8 mouse cellular contexts compared by ENCODE assay signal in genomic region chr5:23782051-23782810, GRCm38 (mm10). TPM values are rescaled to one million over a fixed set of nuclear protein-coding genes. Genes with fewer than 3 reads are reported as not detected.
DNase-seq lines count a peak whose midpoint lies in the region; ATAC-seq lines count a peak whose summit lies in the region.

No protein-coding gene starts in this region.

- H3K27me3 ChIP-seq in heart, embryonic 14.5 days (ENCODE audit: control insufficient read depth, insufficient read depth, low read length): no peaks in the 10 kb centered on the region
- H3K27me3 ChIP-seq in hindbrain, embryonic 15.5 days: no peaks in the 10 kb centered on the region
- no peaks in the 10 kb centered on the region for H3K27me3 ChIP-seq in midbrain, embryonic 15.5 days (replicated peaks)

- H3K4me2 ChIP-seq in heart, embryonic 14.5 days (ENCODE audit: low read length): peak overlapping the region; percentile 68
- H3K4me2 ChIP-seq in hindbrain, embryonic 15.5 days: peak overlapping the region; percentile 73
- H3K4me2 ChIP-seq in midbrain, embryonic 15.5 days: peak overlapping the region; percentile 70

- H3K4me1 ChIP-seq in heart, embryonic 14.5 days (ENCODE audit: control insufficient read depth in 2 of 2, insufficient read depth in 2 of 2, low read length in 2 of 2): peaks cover 0 to 10% of the 10 kb centered on the region in 2 experiments; a peak in 1 of 4 replicates
- peaks cover 24% of the 10 kb centered on the region for H3K4me1 ChIP-seq in hindbrain, embryonic 15.5 days (replicated peaks)
- peaks cover 13% of the 10 kb centered on the region for H3K4me1 ChIP-seq in midbrain, embryonic 15.5 days

- ATAC-seq in heart, embryonic 14.5 days (ENCODE audit: insufficient number of reproducible peaks, insufficient read depth, low FRiP score, low read depth): no peak
- ATAC-seq in hindbrain, embryonic 15.5 days (ENCODE audit: low FRiP score, low read depth): no peak
- no peak for ATAC-seq in midbrain, embryonic 15.5 days (replicated peaks)

- H3K36me3 ChIP-seq in heart, embryonic 14.5 days (ENCODE audit: control insufficient read depth, insufficient read depth, low read length): peaks cover 10% of the 10 kb centered on the region
- H3K36me3 ChIP-seq in hindbrain, embryonic 15.5 days: 0 out of 2 replicates have a peak, but pooled peaks cover 4% of the 10 kb centered on the region
- H3K36me3 ChIP-seq in midbrain, embryonic 15.5 days (replicated peaks): no peaks in the 10 kb centered on the region

- no peaks in the 10 kb centered on the region for H3K9me3 ChIP-seq in heart, embryonic 14.5 days (ENCODE audit: control insufficient read depth, low read length)
- H3K9me3 ChIP-seq in hindbrain, embryonic 15.5 days: no peaks in the 10 kb centered on the region
- no peaks in the 10 kb centered on the region for H3K9me3 ChIP-seq in midbrain, embryonic 15.5 days

- H3K9ac ChIP-seq in heart, embryonic 14.5 days (ENCODE audit: low read length): peak overlapping the region; percentile 96
- peak overlapping the region; percentile 65 for H3K9ac ChIP-seq in hindbrain, embryonic 15.5 days
- peak overlapping the region; percentile 61; the same call in 1 of the 2 replicates for H3K9ac ChIP-seq in midbrain, embryonic 15.5 days

- no peak overlapping the region for H3K27ac ChIP-seq in heart, embryonic 14.5 days (replicated peaks in 1 of 2; ENCODE audit: control insufficient read depth in 1 of 2, insufficient read depth in 1 of 2, low read depth in 2 of 2, low read length in 2 of 2)
- H3K27ac ChIP-seq in hindbrain, embryonic 15.5 days (replicated peaks): no peak overlapping the region
- no peak overlapping the region for H3K27ac ChIP-seq in midbrain, embryonic 15.5 days

- DNase-seq in heart, adult 8-10 months (ENCODE audit: low spot score): no peak
- peak; percentile 32 for DNase-seq in MEL-GATA-1-ER (ENCODE audit: extremely low read depth, low read depth)
- DNase-seq in natural killer cell, adult 2 months (ENCODE audit: low spot score in 2 of 2): no peak
- DNase-seq in thymus, postnatal 4 days: no peak
- DNase-seq in lung, postnatal 14 days: no peak

- 38% methylated on average over 8 of the region's 8 CpGs for WGBS in heart, embryonic 14.5 days
- 46% methylated on average over 8 of the region's 8 CpGs for WGBS in hindbrain, embryonic 15.5 days
- WGBS in midbrain, embryonic 15.5 days: 52% methylated on average over 8 of the region's 8 CpGs

- H3K4me3 ChIP-seq in heart, embryonic 14.5 days (ENCODE audit: control insufficient read depth in 1 of 2, insufficient read depth in 1 of 2, low read depth in 1 of 2, low read length in 2 of 2): peak overlapping the region in 1 of 2 experiments; percentile 91; a peak in 2 of 4 replicates
- H3K4me3 ChIP-seq in hindbrain, embryonic 15.5 days: peak overlapping the region; percentile 96
- peak overlapping the region; percentile 77 for H3K4me3 ChIP-seq in midbrain, embryonic 15.5 days

RNA-seq across cellular contexts. Expression of gene Pus7, which starts 1.3 kb away (rescaled TPM):
- 20.6 and 21.4 TPM in 2 replicates for polyA plus RNA-seq in heart, embryonic 14.5 days (2014; fragmentation: Nextera tagmentation; extraction: Ambion mirVana)
- total RNA-seq in heart, adult 8-10 months (2022): 1 to 10 TPM; 8.6 to 9.7 (median 9.1) TPM
- 19.5 and 19.6 TPM in 2 replicates for polyA plus RNA-seq in hindbrain, embryonic 15.5 days (2015; fragmentation: Nextera tagmentation; extraction: Ambion mirVana)
- 17.3 and 18.5 TPM in 2 replicates for polyA plus RNA-seq in midbrain, embryonic 15.5 days (2015; fragmentation: Nextera tagmentation; extraction: Ambion mirVana)

RNA-seq across cellular contexts. Expression of gene Rint1, which starts 5.3 kb away (rescaled TPM):
- polyA plus RNA-seq in heart, embryonic 14.5 days (2014; fragmentation: Nextera tagmentation; extraction: Ambion mirVana): 23.9 and 28.9 TPM in 2 replicates
- 10 to 100 TPM; 12.4 to 14.8 (median 13.6) TPM for total RNA-seq in heart, adult 8-10 months (2022)
- 28.2 and 32.6 TPM in 2 replicates for polyA plus RNA-seq in hindbrain, embryonic 15.5 days (2015; fragmentation: Nextera tagmentation; extraction: Ambion mirVana)
- polyA plus RNA-seq in midbrain, embryonic 15.5 days (2015; fragmentation: Nextera tagmentation; extraction: Ambion mirVana): 30.1 and 31.1 TPM in 2 replicates
